Mouse (Mus musculus): ENCODE results near the gene Tcp11l1. TPM values are rescaled to one million over a fixed set of nuclear protein-coding genes. Genes with fewer than 3 reads are reported as not detected.

Tcp11l1 gene
- total and polyA plus RNA-seq, 2 experiments from 2014 or later = 32.9 to 54.1 TPM

DNA sequence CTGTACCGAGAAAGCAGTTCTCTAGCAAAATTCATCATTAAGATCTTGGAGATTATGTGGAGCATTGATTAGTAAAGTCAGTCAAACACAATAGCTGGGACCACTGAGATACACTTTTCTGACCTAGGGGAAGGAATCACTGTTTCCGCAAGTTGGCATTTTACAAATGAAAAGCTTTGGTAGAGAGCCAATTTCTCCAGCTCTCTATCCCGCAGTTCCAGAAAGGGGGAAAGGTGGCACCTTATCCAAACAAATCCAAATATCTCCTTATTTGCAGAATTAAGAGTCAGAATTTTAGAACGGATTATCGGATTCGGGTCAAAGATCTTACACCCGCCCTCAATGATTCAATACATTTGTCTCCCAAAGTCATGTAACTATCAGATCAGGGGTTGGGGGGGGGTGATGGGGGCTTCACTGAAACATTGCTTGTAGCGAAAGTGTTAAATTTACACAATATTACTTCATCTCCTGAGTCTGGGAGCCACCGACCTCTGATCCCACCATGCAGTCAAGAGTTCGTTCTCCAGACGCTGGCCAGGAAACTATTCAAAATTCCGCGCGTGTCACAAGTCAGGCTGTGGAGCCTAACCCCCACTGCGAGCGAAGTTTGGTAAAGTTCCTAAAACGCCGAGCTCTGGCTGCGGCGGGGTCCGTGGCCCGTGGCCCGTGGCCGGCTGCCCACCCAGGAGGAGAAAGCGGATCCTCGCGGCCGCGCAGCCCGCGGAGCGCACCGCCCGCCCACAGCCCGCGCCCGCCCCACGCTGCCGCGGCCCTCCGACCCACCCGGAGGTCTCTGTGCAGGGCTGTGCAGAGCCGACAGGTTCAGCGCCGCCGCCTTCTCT is 30.1 kb upstream of the Tcp11l1 start:
- Histone ChIP-seq H3K4me2 (ENCODE audit: low read depth) (peak overlapping the region; percentile 99), H3K27ac (ENCODE audit: low read depth, low read length) (no peak overlapping the region), H3K9me3 (ENCODE audit: low read length) (no peaks in the 10 kb centered on the region), H3K4me1 (ENCODE audit: insufficient read depth) (peaks cover 10% of the 10 kb centered on the region; the same call in 1 of the 2 replicates), H3K9ac (peak overlapping the region; percentile 51), H3K4me3 (ENCODE audit: low read depth, low read length) (peak overlapping the region; percentile 72), H3K36me3 (ENCODE audit: insufficient read depth) (no peaks in the 10 kb centered on the region), H3K27me3 (ENCODE audit: insufficient read depth, low read length) (peaks cover 3% of the 10 kb centered on the region; the same call in 1 of the 2 replicates)
- TF ChIP-seq CTCF (IDR thresholded peaks at IDR 0.05; ENCODE audit: low read depth) = no peak
- no peak for DNase-seq
- no peak; the same call in 1 of the 2 replicates for ATAC-seq
- 4% methylated on average over 44 of the region's 46 CpGs for whole genome bisulfite sequencing

DNA sequence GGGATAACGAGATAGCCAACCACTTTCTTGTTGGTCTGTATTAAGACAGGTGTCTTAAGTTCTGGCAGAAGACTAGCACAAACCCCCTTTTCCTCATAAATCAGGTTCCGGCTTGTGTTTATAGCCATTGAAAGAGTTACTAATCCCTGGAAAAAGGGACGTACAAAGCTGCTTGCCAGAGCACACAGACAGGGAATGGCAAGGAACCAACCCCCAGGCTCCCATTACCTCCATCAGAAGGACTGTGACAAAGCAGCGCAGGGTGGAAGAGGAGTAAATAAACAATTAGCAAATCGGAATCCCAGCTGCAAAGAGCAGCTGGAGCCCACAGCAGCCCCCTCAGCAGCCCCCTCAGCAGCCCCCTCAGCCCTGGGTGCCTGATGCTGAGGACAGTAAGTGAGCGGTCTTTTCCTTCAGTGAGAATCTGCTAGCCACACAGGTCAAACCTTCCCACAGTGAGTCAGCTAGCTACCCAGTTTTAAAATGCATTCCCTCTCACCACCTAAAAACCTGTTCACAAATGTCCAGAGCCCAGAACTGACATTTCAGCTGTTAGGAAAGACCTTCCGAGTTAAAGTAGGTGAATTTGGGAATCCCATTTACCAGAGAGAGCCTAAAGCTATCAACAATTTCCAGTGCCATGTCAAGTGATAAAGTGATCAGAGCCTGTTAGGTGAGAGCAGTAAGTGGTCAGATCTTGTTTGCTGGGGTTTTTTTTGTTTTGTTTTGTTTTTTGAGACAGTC is 29.2 kb upstream of the Tcp11l1 start:
- Histone ChIP-seq H3K27ac (ENCODE audit: low read depth, low read length) (no peak overlapping the region), H3K4me3 (ENCODE audit: low read depth, low read length) (no peak overlapping the region), H3K9ac (no peak overlapping the region), H3K27me3 (ENCODE audit: insufficient read depth, low read length) (peaks cover 3% of the 10 kb centered on the region; the same call in 1 of the 2 replicates), H3K36me3 (ENCODE audit: insufficient read depth) (no peaks in the 10 kb centered on the region), H3K4me1 (ENCODE audit: insufficient read depth) (peaks cover 10% of the 10 kb centered on the region; the same call in 1 of the 2 replicates), H3K4me2 (ENCODE audit: low read depth) (no peak overlapping the region), H3K9me3 (ENCODE audit: low read length) (no peaks in the 10 kb centered on the region)
- DNase-seq (no peak), ATAC-seq (peak; percentile 20; the same call in 1 of the 2 replicates)
- no peak for TF ChIP-seq CTCF (IDR thresholded peaks at IDR 0.05; ENCODE audit: low read depth)
- 19% methylated on average over 7 of the region's 7 CpGs for WGBS

DNA sequence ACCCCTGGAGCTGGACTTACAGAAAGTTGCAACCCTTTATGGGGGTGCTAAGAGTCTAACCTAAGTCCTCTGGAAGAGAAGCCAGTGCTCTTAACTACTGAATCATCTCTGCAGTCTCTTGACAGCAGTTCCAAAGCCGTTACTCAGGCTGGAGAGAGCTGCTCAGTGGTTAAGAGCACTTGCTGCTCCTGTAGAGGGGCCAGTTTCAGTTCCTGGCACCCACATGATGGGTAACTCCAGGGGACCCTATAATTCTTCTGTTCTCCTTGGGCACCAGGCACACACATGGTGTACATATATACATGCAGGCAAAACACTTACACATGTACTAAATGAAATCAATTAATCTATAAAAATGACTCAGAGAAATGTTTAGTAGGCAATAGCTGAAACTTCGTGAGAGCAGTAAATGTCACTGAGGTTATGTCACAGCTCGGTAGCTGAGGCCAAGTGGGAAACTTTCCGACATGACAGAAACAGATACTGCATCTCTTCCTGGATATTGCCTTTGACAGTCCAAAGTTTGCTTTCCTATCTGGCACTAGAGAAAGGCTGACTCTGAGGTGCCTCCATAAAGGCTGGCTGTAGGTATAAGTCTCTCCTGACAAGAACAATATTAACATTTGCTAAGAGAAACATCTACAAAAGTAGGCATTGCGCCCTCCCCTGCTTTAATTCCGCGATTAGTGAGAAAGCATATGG is 28.4 kb upstream of the Tcp11l1 start:
- H3K4me2 ChIP-seq (ENCODE audit: low read depth) = no peak overlapping the region
- no peak overlapping the region for H3K9ac ChIP-seq
- peaks cover 10% of the 10 kb centered on the region; the same call in 1 of the 2 replicates for H3K4me1 ChIP-seq (ENCODE audit: insufficient read depth)
- DNase-seq (no peak), ATAC-seq (no peak)
- H3K36me3 ChIP-seq (ENCODE audit: insufficient read depth) = no peaks in the 10 kb centered on the region
- WGBS = 49% methylated on average over 7 of the region's 7 CpGs
- TF ChIP-seq CTCF (IDR thresholded peaks at IDR 0.05; ENCODE audit: low read depth) = no peak
- H3K4me3 ChIP-seq (ENCODE audit: low read depth, low read length) = no peak overlapping the region
- H3K27me3 ChIP-seq (ENCODE audit: insufficient read depth, low read length) = peaks cover 3% of the 10 kb centered on the region; the same call in 1 of the 2 replicates
- H3K27ac ChIP-seq (ENCODE audit: low read depth, low read length) = no peak overlapping the region
- H3K9me3 ChIP-seq (ENCODE audit: low read length) = no peaks in the 10 kb centered on the region

DNA sequence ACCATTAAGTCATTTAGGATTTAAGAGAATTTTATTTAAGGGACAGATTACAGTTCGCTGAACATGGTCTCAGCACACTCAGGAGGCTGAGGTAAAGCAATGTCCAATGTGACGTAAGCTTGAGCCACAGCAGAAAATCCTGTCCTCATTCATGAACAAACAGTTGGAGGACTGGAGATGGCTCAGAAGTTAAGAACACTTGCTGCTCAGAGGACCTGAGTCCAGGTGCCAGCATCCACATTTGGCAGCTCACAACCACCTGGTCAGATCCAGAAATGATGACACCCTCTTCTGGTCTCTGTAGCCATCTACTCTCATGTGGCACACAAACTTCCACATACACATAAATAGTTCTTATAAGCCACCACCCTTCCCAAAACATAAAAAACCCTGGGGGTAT is 27.7 kb upstream of the Tcp11l1 start:
- 86% methylated on average over 2 of the region's 2 CpGs for WGBS
- H3K9ac ChIP-seq = no peak overlapping the region
- H3K36me3 ChIP-seq (ENCODE audit: insufficient read depth) = no peaks in the 10 kb centered on the region
- no peak overlapping the region for H3K27ac ChIP-seq (ENCODE audit: low read depth, low read length)
- no peaks in the 10 kb centered on the region for H3K9me3 ChIP-seq (ENCODE audit: low read length)
- ATAC-seq = no peak
- H3K4me3 ChIP-seq (ENCODE audit: low read depth, low read length) = no peak overlapping the region
- TF ChIP-seq CTCF (IDR thresholded peaks at IDR 0.05; ENCODE audit: low read depth) = no peak
- peaks cover 10% of the 10 kb centered on the region; the same call in 1 of the 2 replicates for H3K4me1 ChIP-seq (ENCODE audit: insufficient read depth)
- peaks cover 3% of the 10 kb centered on the region; the same call in 1 of the 2 replicates for H3K27me3 ChIP-seq (ENCODE audit: insufficient read depth, low read length)
- no peak overlapping the region for H3K4me2 ChIP-seq (ENCODE audit: low read depth)
- DNase-seq = no peak

DNA sequence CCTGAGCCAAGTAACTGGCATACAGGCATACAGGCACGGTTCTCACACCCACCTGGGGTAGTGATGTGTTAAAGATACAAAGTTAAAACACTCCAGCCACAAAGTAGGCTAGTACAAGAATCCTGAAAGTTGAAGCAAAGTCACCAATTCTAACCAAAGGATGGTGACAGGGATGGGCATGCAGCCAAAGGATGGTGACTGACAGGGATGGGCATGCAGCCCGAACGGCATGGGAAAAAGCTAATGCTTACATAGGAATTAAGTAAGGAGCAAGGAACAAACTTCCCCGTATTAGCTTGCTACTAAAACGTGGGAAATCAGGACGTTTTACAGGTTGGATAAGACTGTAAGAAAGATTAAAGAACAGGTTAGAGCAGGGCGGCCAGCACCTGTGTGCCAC is 24.3 kb upstream of the Tcp11l1 start:
- ATAC-seq (no peak), DNase-seq (no peak)
- no peak for TF ChIP-seq CTCF (IDR thresholded peaks at IDR 0.05; ENCODE audit: low read depth)
- WGBS = 46% methylated on average over 7 of the region's 7 CpGs
- Histone ChIP-seq H3K36me3 (ENCODE audit: insufficient read depth) (no peaks in the 10 kb centered on the region), H3K9me3 (ENCODE audit: low read length) (no peaks in the 10 kb centered on the region), H3K9ac (no peak overlapping the region), H3K4me2 (ENCODE audit: low read depth) (no peak overlapping the region), H3K4me3 (ENCODE audit: low read depth, low read length) (no peak overlapping the region), H3K27me3 (ENCODE audit: insufficient read depth, low read length) (no peaks in the 10 kb centered on the region), H3K4me1 (ENCODE audit: insufficient read depth) (0 out of 2 replicates have a peak, but pooled peaks cover 4% of the 10 kb centered on the region), H3K27ac (ENCODE audit: low read depth, low read length) (no peak overlapping the region)

DNA sequence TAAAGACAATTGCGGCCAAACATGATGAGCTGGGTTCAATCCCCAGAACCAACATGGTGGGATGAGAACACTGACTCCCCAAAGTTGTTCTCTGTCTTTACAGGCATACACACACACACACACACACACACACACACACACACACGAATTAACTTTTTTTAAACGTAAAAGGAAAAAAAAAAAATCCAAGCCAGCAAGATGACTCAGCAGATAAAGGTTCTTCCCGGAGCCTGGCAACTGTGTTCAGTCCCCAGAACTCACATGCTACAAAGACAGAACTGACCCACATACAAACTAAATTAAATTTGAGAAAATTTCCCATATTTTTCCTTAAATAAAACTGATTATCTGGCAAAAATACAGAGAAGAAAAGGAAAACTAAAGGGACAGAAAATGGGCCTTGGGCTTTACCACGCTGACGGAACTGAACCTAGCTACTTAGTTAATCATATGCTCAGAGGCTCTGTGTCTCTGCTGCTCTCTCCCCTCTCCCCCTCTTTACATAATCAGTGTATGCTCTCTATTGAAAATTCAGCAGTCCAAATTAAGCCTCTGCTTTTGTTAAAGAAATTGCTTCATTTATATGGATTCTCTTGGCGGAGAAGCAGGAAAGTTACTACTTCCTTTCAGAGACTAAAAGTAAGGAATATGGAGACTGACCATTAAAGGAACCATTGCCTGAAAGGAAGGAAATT is 20.7 kb upstream of the Tcp11l1 start:
- WGBS = 49% methylated on average over 7 of the region's 7 CpGs
- no peaks in the 10 kb centered on the region for H3K36me3 ChIP-seq (ENCODE audit: insufficient read depth)
- H3K27me3 ChIP-seq (ENCODE audit: insufficient read depth, low read length) = no peaks in the 10 kb centered on the region
- no peaks in the 10 kb centered on the region for H3K9me3 ChIP-seq (ENCODE audit: low read length)
- no peak overlapping the region for H3K4me2 ChIP-seq (ENCODE audit: low read depth)
- H3K4me3 ChIP-seq (ENCODE audit: low read depth, low read length) = no peak overlapping the region
- no peak overlapping the region for H3K9ac ChIP-seq
- H3K4me1 ChIP-seq (ENCODE audit: insufficient read depth) = no peaks in the 10 kb centered on the region
- H3K27ac ChIP-seq (ENCODE audit: low read depth, low read length) = no peak overlapping the region
- no peak for TF ChIP-seq CTCF (IDR thresholded peaks at IDR 0.05; ENCODE audit: low read depth)
- no peak for DNase-seq
- ATAC-seq = no peak

All from forebrain, postnatal 0 days (tissue).